Mouse (Mus musculus) lung, adult 2 months (tissue): ENCODE data around the gene Ppy. TPM values are rescaled to one million over a fixed set of nuclear protein-coding genes. Genes with fewer than 3 reads are reported as not detected.
A peak's percentile ranks its signal among the peaks of the same experiment; 100 is the strongest.

Experiments used
- DNase-seq: peaks from one replicate; pipeline ENCODE4 v3.0.0; 2022
- H3K4me1 ChIP-seq: fragments of 200-500 bp; 2 replicates; pipeline ENCODE4 v1.6.1; 2011; ENCODE audit warnings: low read length; ENCODE audit not compliant: control insufficient read depth, insufficient read depth
- H3K4me3 ChIP-seq: fragments of 200-500 bp; replicated peaks from 2 replicates; pipeline ENCODE3; 2011; ENCODE audit warnings: low read depth, mild to moderate bottlenecking, control low read depth, low read length; ENCODE audit errors: extremely low read depth
- CTCF ChIP-seq: fragments of 200-500 bp; IDR thresholded peaks from 2 replicates; pipeline ENCODE4 v1.5.1; 2011; ENCODE audit warnings: mild to moderate bottlenecking, low read length, control low read depth; ENCODE audit not compliant: insufficient read depth
- POLR2A ChIP-seq: fragments of 200-500 bp; IDR thresholded peaks from 2 replicates; pipeline ENCODE4 v1.6.1; 2011; ENCODE audit warnings: low read depth, mild to moderate bottlenecking, control low read depth, low read length, borderline replicate concordance; ENCODE audit errors: extremely low read depth
- WGBS: fragments of 180-500 bp; shearing (Covaris S2); methylation state at CpG from one replicate; pipeline ENCODE4 v1.1.7; 2018; 5-methylcytosine and 5-hydroxymethylcytosine counted together
- polyA plus RNA-seq: library from polyadenylated mRNA; depleted of rRNA; stranded (reverse); fragments of >200 nt; gene quantifications from 2 replicates; pipeline ENCODE4 v1.2.3, GENCODE M21; 2012

Ppy gene
- polyA plus RNA-seq, 1 experiment = 9.8 TPM

GRCm38 (mm10) chr11:102070426-102070825 is 30.7 kb downstream of the Ppy start:
- WGBS = 14% methylated on average over 13 of the region's 13 CpGs
- no peak for TF ChIP-seq POLR2A
- no peak for TF ChIP-seq CTCF

GRCm38 (mm10) chr11:102069633-102070032 is 31.5 kb downstream of the Ppy start:
- Histone ChIP-seq H3K4me3 (no peak overlapping the region), H3K4me1 (no peaks in the 10 kb centered on the region)
- 64% methylated on average over 11 of the region's 11 CpGs for WGBS
- TF ChIP-seq POLR2A (no peak), CTCF (no peak)
- DNase-seq = no peak

More at GRCm38 (mm10) chr11:102070426-102070825, 30.7 kb downstream of the Ppy start:
- Histone ChIP-seq H3K4me1 (no peaks in the 10 kb centered on the region), H3K4me3 (no peak overlapping the region)
- no peak for DNase-seq

- no peak for DNase-seq
- 45% methylated on average over 2 of the region's 2 CpGs for WGBS
- no peaks in the 10 kb centered on the region for H3K4me1 ChIP-seq
- no peak overlapping the region for H3K4me3 ChIP-seq
- TF ChIP-seq CTCF = no peak
These were observed 32.1 kb downstream of the Ppy start for GRCm38 (mm10) chr11:102068969-102069368.

GRCm38 (mm10) chr11:102063076-102063475 is 38.0 kb downstream of the Ppy start:
- DNase-seq = no peak
- Histone ChIP-seq H3K4me3 (no peak overlapping the region), H3K4me1 (no peaks in the 10 kb centered on the region)
- no peak for TF ChIP-seq POLR2A
- TF ChIP-seq CTCF = no peak
- 79% methylated on average over 13 of the region's 13 CpGs for WGBS

GRCm38 (mm10) chr11:102061941-102062473 is 39.1 kb downstream of the Ppy start:
- Histone ChIP-seq H3K4me1 (no peaks in the 10 kb centered on the region), H3K4me3 (no peak overlapping the region)
- TF ChIP-seq POLR2A (no peak), CTCF (no peak)
- DNase-seq = no peak
- WGBS = 38% methylated on average over 16 of the region's 16 CpGs

- Histone ChIP-seq H3K4me1 (no peaks in the 10 kb centered on the region), H3K4me3 (no peak overlapping the region)
- peak; percentile 70 for DNase-seq
- TF ChIP-seq CTCF (peak; percentile 99), POLR2A (0 out of 2 replicates have a peak, but pooled peaks have one; percentile 4)
- 6% methylated on average over 23 of the region's 23 CpGs for WGBS
These were observed 39.7 kb downstream of the Ppy start for GRCm38 (mm10) chr11:102061236-102061940.

- WGBS = 30% methylated on average over 9 of the region's 9 CpGs
- H3K4me1 ChIP-seq = peaks cover 11% of the 10 kb centered on the region
- peak; percentile 40 for DNase-seq
- TF ChIP-seq POLR2A = no peak
- peak; percentile 67 for TF ChIP-seq CTCF
- H3K4me3 ChIP-seq = no peak overlapping the region
These were observed 47.3 kb downstream of the Ppy start for GRCm38 (mm10) chr11:102053847-102054246.

- DNase-seq = no peak
- Histone ChIP-seq H3K4me1 (peaks cover 11% of the 10 kb centered on the region), H3K4me3 (no peak overlapping the region)
- WGBS = 36% methylated on average over 7 of the region's 7 CpGs
- no peak for TF ChIP-seq CTCF
- TF ChIP-seq POLR2A = no peak
These were observed 47.9 kb downstream of the Ppy start for GRCm38 (mm10) chr11:102053183-102053582.

- no peak overlapping the region for H3K4me3 ChIP-seq
- no peak for DNase-seq
- 75% methylated on average over 12 of the region's 12 CpGs for WGBS
- peaks cover 11% of the 10 kb centered on the region for H3K4me1 ChIP-seq
- no peak for TF ChIP-seq CTCF
- TF ChIP-seq POLR2A = no peak
These were observed 48.4 kb downstream of the Ppy start for GRCm38 (mm10) chr11:102052697-102053096.

GRCm38 (mm10) chr11:102051954-102052353 is 49.2 kb downstream of the Ppy start:
- WGBS = 23% methylated on average over 4 of the region's 4 CpGs
- TF ChIP-seq CTCF (no peak), POLR2A (peak; percentile 45; the same call in 1 of the 2 replicates)
- Histone ChIP-seq H3K4me3 (no peak overlapping the region), H3K4me1 (peaks cover 11% of the 10 kb centered on the region)
- no peak for DNase-seq
